Mouse (Mus musculus): ENCODE data around the gene Ly6g5c.

- no peak for TF ChIP-seq CTCF (IDR thresholded peaks at IDR 0.05; ENCODE audit: low read depth, low read length)
- no peak for TF ChIP-seq POLR2A (IDR thresholded peaks at IDR 0.05; ENCODE audit: borderline replicate concordance, low read depth, low read length)
These were observed 39.7 kb upstream of the Ly6g5c start for GRCm38 (mm10) chr17:35068213-35068914.
